Mouse (Mus musculus): Measurements from ENCODE around the gene Hnrnph1. TPM values are rescaled to one million over a fixed set of nuclear protein-coding genes. Genes with fewer than 3 reads are reported as not detected.

The Hnrnph1 gene
- polyA plus RNA-seq, 1 experiment from 2014 or later, result 606 TPM

DNA sequence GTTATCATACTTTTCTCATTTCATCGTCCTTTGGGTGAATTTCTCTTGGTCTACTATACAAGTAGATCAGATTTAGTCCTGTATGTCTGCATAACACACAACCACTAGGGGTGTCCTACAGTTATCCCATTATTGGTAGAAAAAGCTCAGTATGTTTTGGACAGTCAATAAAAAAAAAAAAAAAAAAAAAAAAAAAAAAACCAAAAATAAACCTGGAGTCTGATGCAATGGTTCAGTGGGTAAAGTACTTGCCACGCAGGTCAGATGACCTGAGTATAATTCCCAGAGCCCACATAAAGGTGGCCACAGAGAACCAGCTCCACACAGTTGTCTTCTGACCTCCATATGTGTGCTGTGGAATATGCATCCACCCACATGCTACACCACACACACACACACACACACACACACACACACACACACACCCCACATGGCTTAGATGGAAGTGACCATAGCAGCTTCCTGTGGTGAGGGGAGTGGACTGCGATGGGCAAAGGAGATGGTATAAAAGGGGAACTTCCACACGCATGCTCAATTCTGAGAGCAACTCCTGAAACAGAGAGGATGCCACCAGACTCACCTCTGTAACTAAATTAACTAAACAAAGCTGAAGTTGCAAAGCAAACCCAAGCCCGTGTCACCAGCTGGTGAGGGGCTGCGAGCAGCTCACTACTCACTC, 38.9 kb downstream of the Hnrnph1 start:
- H3K4me3 ChIP-seq (ENCODE audit: low read length), result no peak overlapping the region
- H3K27me3 ChIP-seq (ENCODE audit: control insufficient read depth, insufficient read depth, low read length), result no peaks in the 10 kb centered on the region
- H3K9me3 ChIP-seq (ENCODE audit: control insufficient read depth, low read length), result no peaks in the 10 kb centered on the region
- no peaks in the 10 kb centered on the region for H3K4me1 ChIP-seq (ENCODE audit: control insufficient read depth, insufficient read depth, low read length)
- peaks cover 45% of the 10 kb centered on the region; the same call in 1 of the 2 replicates for H3K36me3 ChIP-seq (ENCODE audit: control insufficient read depth, insufficient read depth, low read length)
- 96% methylated on average over 6 of the region's 6 CpGs for WGBS
- H3K9ac ChIP-seq (ENCODE audit: low read depth, low read length), result no peak overlapping the region
- no peak for ATAC-seq (ENCODE audit: low FRiP score, low TSS enrichment)
- H3K27ac ChIP-seq (ENCODE audit: low read depth, low read length), result no peak overlapping the region
- no peak overlapping the region for H3K4me2 ChIP-seq (replicated peaks; ENCODE audit: low read depth, low read length)

DNA sequence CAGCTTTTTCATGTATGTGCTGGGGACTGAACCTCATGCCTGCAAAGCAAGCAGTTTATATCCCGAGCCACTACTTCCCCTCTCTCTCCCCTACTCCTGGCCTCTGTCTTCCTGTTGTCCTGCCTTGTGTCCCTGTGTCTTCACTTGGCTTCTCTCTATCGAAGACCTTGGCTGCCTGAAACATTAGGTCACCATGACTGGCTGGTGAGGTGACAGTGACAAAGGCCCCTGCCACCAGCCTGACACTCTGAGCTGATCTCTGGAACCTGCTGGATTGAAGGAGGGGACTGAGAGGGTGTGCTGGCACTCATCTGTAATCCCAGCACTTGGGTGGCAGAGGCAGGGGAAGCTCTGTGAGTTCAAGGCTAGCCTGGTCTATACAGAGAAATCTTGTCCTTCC, 41.1 kb downstream of the Hnrnph1 start:
- Histone ChIP-seq H3K27me3 (ENCODE audit: control insufficient read depth, insufficient read depth, low read length) (no peaks in the 10 kb centered on the region), H3K9me3 (ENCODE audit: control insufficient read depth, low read length) (no peaks in the 10 kb centered on the region), H3K36me3 (ENCODE audit: control insufficient read depth, insufficient read depth, low read length) (peaks cover 38% of the 10 kb centered on the region; the same call in 1 of the 2 replicates), H3K4me2 (replicated peaks; ENCODE audit: low read depth, low read length) (no peak overlapping the region), H3K27ac (ENCODE audit: low read depth, low read length) (no peak overlapping the region), H3K4me3 (ENCODE audit: low read length) (no peak overlapping the region), H3K4me1 (ENCODE audit: control insufficient read depth, insufficient read depth, low read length) (peaks cover 6% of the 10 kb centered on the region), H3K9ac (ENCODE audit: low read depth, low read length) (no peak overlapping the region)
- no peak for ATAC-seq (ENCODE audit: low FRiP score, low TSS enrichment)
- WGBS, result 71% methylated on average over 2 of the region's 2 CpGs

DNA sequence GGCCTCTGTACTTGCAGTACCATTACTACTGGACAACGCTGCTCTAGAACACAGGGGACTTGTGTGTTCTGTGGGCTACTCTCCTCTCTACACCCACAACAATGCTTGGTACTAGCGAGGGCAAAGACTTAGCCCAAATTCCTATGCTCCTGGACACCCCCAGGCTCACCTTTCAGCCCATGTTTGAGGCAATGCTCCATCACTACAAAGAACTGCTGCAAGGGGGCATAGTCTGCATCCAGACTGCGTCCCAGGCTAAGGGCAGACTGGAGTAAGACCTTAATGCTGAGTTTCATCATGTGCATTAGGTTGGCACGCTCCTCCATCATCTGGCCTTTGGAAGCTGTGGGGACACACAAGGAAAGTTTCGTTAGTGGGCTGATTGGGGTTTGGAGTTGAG, 44.7 kb downstream of the Hnrnph1 start:
- ATAC-seq (ENCODE audit: low FRiP score, low TSS enrichment), result no peak
- no peak overlapping the region for H3K27ac ChIP-seq (ENCODE audit: low read depth, low read length)
- WGBS, result 44% methylated on average over 5 of the region's 5 CpGs

DNA sequence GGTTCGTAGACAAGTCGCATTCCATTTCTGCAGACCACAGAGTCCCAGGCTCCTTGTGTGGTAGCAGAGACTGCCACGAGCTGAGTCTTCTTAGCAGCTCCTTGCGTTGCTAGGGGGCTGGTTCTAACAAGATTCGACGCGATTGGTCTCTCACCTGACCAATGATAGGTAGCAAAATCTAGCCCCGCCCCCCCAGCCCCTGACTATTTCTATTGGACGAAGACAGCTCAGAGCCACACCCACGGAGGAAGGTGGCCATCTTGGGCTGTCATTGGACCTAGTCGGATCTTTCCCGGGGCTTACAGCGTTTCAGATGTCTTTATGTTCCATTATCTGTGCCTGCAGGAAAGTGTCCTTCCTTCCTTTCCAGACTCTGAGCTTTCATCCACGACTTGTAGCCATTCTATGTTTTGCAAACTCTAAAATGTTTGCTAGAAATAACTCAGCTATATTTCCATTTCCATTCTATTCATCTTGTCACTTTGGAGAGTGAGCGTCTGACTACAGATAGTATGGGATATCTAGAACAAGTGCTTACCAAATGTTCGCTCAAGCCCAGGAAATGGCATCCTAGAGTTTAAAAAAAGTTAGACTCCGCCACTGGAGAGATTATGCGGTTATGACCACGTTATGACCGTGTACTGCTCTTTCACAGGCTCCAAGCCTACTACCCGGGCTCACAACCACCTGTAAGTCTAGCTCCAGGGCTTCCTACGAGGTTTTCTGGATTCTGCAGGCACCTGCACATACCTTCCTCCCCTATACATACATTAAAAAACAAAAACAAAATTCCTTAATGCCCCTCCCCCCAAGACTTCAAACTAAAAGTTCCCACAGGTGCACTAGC, 45.4 kb downstream of the Hnrnph1 start:
- Histone ChIP-seq H3K36me3 (ENCODE audit: control insufficient read depth, insufficient read depth, low read length) (peaks cover 17% of the 10 kb centered on the region; the same call in 1 of the 2 replicates), H3K4me2 (replicated peaks; ENCODE audit: low read depth, low read length) (peak overlapping the region; percentile 73), H3K9me3 (ENCODE audit: control insufficient read depth, low read length) (no peaks in the 10 kb centered on the region), H3K4me3 (ENCODE audit: low read length) (peak overlapping the region; percentile 36), H3K27ac (ENCODE audit: low read depth, low read length) (no peak overlapping the region), H3K9ac (ENCODE audit: low read depth, low read length) (peak overlapping the region; percentile 47; the same call in 1 of the 2 replicates), H3K4me1 (ENCODE audit: control insufficient read depth, insufficient read depth, low read length) (peaks cover 6% of the 10 kb centered on the region), H3K27me3 (ENCODE audit: control insufficient read depth, insufficient read depth, low read length) (no peaks in the 10 kb centered on the region)
- whole genome bisulfite sequencing, result 24% methylated on average over 22 of the region's 22 CpGs
- peak; percentile 98 for ATAC-seq (ENCODE audit: low FRiP score, low TSS enrichment)

More for the DNA sequence above, 44.7 kb downstream of the Hnrnph1 start:
- Histone ChIP-seq H3K9me3 (ENCODE audit: control insufficient read depth, low read length) (no peaks in the 10 kb centered on the region), H3K4me2 (replicated peaks; ENCODE audit: low read depth, low read length) (peak overlapping the region; percentile 73), H3K9ac (ENCODE audit: low read depth, low read length) (peak overlapping the region; percentile 47; the same call in 1 of the 2 replicates), H3K4me3 (ENCODE audit: low read length) (peak overlapping the region; percentile 36), H3K27me3 (ENCODE audit: control insufficient read depth, insufficient read depth, low read length) (no peaks in the 10 kb centered on the region), H3K4me1 (ENCODE audit: control insufficient read depth, insufficient read depth, low read length) (peaks cover 6% of the 10 kb centered on the region), H3K36me3 (ENCODE audit: control insufficient read depth, insufficient read depth, low read length) (peaks cover 22% of the 10 kb centered on the region; the same call in 1 of the 2 replicates)

DNA sequence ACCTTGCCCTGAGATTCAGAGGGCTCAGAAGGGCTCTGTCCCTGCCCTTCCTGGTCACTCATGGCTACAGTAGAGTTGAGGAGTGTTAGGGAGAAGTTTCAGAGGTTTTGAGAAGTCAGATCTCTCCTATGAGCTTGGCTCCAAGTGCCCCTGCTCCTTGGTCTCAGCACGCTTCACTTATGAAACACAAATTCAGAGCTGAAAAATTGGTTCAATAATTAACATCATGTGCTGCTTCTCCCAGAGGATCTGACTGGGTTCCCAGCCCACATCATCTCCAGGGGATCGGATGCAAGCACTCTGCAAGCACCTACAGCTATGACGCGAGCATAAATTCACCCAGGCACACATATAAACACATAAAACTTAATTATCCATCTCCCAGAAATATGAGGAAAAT, 49.3 kb downstream of the Hnrnph1 start:
- H3K4me3 ChIP-seq (ENCODE audit: low read length), result no peak overlapping the region
- no peak overlapping the region for H3K4me2 ChIP-seq (replicated peaks; ENCODE audit: low read depth, low read length)

DNA sequence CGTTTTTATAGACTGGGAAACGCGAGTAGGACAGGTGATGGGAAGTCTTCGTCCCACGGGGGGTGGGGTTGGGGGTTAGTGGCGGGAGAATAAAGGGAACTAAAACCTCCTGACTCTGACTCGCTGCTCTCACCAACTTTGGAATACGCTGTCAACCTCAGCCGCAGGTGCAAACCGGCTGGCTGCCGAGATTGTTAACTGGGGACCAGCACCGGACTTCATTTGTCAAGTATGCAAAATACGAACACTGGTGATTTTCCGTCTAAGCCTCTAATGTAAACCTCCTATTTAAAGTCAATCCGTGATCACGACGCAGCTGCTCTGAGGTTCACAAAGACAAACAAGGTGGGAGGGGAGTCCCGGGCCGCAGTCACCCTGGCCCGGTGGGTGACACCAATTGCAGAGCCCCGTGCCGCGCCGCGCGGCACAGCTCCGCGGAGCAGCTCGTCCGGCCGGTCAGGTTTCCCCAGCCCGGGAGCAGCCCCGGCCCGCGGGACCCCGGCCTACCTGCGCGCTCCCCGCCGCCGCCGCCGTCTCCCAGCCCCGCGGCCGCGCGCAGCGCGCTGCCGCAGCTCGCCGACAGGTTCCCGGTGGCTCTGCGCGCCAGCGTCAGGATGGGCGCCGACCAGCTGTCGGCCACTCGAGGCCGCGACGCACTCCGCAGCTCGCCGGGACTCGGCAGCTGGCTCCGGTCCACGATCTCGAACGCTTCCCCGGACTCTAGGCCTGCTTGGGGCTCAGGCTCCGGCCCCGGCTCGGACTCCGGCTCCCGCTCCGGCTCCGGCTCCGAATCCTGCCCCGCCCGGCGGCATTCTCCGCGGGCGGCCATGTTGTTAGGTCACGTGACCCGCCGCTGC, 53.7 kb downstream of the Hnrnph1 start, which contains the start of gene Rufy1:
Rufy1 (minus strand) TSS at position 849 of the 857 bp plus-strand sequence.
- Histone ChIP-seq H3K36me3 (ENCODE audit: control insufficient read depth, insufficient read depth, low read length) (no peaks in the 10 kb centered on the region), H3K4me1 (ENCODE audit: control insufficient read depth, insufficient read depth, low read length) (0 out of 2 replicates have a peak, but pooled peaks cover 8% of the 10 kb centered on the region), H3K4me3 (ENCODE audit: low read length) (peak within 1 kb of the TSS; percentile 79), H3K4me2 (replicated peaks; ENCODE audit: low read depth, low read length) (peak within 1 kb of the TSS; percentile 70), H3K9me3 (ENCODE audit: control insufficient read depth, low read length) (no peaks in the 10 kb centered on the region), H3K27ac (ENCODE audit: low read depth, low read length) (peak within 1 kb of the TSS; percentile 96), H3K9ac (ENCODE audit: low read depth, low read length) (peak within 1 kb of the TSS; percentile 88), H3K27me3 (ENCODE audit: control insufficient read depth, insufficient read depth, low read length) (no peaks in the 10 kb centered on the region)
- peak; percentile 89 for ATAC-seq (ENCODE audit: low FRiP score, low TSS enrichment)
- WGBS, result under 1% methylated on average over 85 of the region's 90 CpGs

More for the DNA sequence above, 49.3 kb downstream of the Hnrnph1 start:
- H3K36me3 ChIP-seq (ENCODE audit: control insufficient read depth, insufficient read depth, low read length), result no peaks in the 10 kb centered on the region
- H3K27ac ChIP-seq (ENCODE audit: low read depth, low read length), result no peak overlapping the region
- no peaks in the 10 kb centered on the region for H3K9me3 ChIP-seq (ENCODE audit: control insufficient read depth, low read length)
- H3K27me3 ChIP-seq (ENCODE audit: control insufficient read depth, insufficient read depth, low read length), result no peaks in the 10 kb centered on the region
- no peak overlapping the region for H3K9ac ChIP-seq (ENCODE audit: low read depth, low read length)
- ATAC-seq (ENCODE audit: low FRiP score, low TSS enrichment), result no peak
- peaks cover 11% of the 10 kb centered on the region for H3K4me1 ChIP-seq (ENCODE audit: control insufficient read depth, insufficient read depth, low read length)
- WGBS, result 94% methylated on average over 4 of the region's 4 CpGs

DNA sequence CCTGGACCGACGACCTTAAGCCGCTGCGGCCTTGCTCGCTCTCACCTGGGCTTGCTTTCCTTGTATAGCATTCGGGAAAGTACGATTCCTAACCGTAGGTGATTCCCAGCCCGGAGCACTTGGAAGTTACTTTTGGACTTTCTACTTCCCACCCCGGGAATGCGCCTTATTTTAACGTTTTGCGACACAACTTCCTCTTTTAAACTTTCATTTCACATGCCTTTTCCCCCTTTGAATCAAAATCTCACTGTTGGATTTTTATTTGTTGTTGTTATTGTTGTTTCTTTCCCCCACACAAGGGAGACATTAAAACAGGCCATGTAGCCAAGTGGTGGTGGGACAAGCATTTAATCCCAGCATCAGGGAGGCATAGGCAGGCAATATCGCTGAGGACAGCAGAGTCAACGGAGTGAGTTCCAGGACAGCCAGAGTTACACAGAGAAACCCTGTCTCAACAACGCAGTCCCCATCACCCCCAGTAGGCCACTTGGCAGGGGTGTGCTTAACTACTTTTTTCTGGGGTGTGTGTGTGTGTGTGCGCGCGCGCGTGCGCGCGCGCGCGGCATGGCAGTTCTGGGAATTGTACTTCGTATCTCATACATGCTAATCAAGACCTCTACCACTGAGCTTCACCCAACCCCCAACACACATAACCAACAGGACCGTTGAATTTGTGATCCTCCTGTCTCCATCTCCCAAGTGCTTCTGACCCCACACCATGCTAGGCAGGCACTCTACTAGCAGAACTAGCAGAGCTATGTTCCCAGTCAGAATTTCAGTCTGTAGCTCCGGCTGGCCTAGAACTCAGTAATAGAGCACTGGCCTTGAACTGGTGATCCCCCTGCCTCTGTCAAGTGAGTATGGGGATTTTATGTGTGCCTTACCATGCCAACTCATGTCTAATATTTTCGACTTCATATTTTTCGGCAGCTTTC, 54.6 kb downstream of the Hnrnph1 start:
- H3K4me3 ChIP-seq (ENCODE audit: low read length), result peak overlapping the region; percentile 79
- H3K4me2 ChIP-seq (replicated peaks; ENCODE audit: low read depth, low read length), result peak overlapping the region; percentile 70
- WGBS, result 37% methylated on average over 32 of the region's 32 CpGs
- H3K9ac ChIP-seq (ENCODE audit: low read depth, low read length), result peak overlapping the region; percentile 88
- H3K27ac ChIP-seq (ENCODE audit: low read depth, low read length), result peak overlapping the region; percentile 96
- H3K27me3 ChIP-seq (ENCODE audit: control insufficient read depth, insufficient read depth, low read length), result no peaks in the 10 kb centered on the region
- H3K4me1 ChIP-seq (ENCODE audit: control insufficient read depth, insufficient read depth, low read length), result 0 out of 2 replicates have a peak, but pooled peaks cover 8% of the 10 kb centered on the region
- no peaks in the 10 kb centered on the region for H3K36me3 ChIP-seq (ENCODE audit: control insufficient read depth, insufficient read depth, low read length)
- H3K9me3 ChIP-seq (ENCODE audit: control insufficient read depth, low read length), result no peaks in the 10 kb centered on the region
- ATAC-seq (ENCODE audit: low FRiP score, low TSS enrichment), result peak; percentile 41; the same call in 1 of the 2 replicates

DNA sequence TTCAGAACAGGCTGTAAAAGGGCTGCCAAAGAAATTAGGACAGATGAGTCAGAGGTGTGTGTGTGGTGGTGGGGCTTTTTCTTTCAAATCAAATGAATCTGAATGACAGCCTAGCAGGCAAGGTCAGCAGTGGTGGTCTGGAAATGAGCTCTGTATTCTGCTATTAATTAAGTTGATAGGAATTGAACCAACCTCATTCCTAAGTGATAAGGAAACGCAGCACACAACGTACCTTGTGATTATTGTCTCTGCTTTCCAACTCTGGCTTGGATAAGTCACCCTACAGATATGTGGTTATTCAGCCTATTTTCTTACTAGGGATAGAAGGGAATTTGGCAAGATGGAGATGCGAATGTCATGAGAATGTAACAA, 55.3 kb downstream of the Hnrnph1 start:
- no peak overlapping the region for H3K27ac ChIP-seq (ENCODE audit: low read depth, low read length)
- H3K27me3 ChIP-seq (ENCODE audit: control insufficient read depth, insufficient read depth, low read length), result no peaks in the 10 kb centered on the region
- 0 out of 2 replicates have a peak, but pooled peaks cover 8% of the 10 kb centered on the region for H3K4me1 ChIP-seq (ENCODE audit: control insufficient read depth, insufficient read depth, low read length)
- no peak overlapping the region for H3K9ac ChIP-seq (ENCODE audit: low read depth, low read length)
- H3K36me3 ChIP-seq (ENCODE audit: control insufficient read depth, insufficient read depth, low read length), result no peaks in the 10 kb centered on the region
- no peak overlapping the region; the same call in 1 of the 2 replicates for H3K4me2 ChIP-seq (replicated peaks; ENCODE audit: low read depth, low read length)
- ATAC-seq (ENCODE audit: low FRiP score, low TSS enrichment), result no peak
- 92% methylated on average over 3 of the region's 3 CpGs for WGBS
- no peaks in the 10 kb centered on the region for H3K9me3 ChIP-seq (ENCODE audit: control insufficient read depth, low read length)
- H3K4me3 ChIP-seq (ENCODE audit: low read length), result no peak overlapping the region
